Mouse (Mus musculus) CD4-positive, CD25-positive, alpha-beta regulatory T cell, adult 2 months (primary cell): ENCODE measurements around the gene Gm13769.
"Not testable (repeated sequence)": the region's sequence is repeated elsewhere in the genome, so short reads cannot be mapped to it uniquely, and the experiment has no call there.

Experiments
- DNase-seq: peaks from one replicate; pipeline ENCODE4 v3.0.0-alpha.2; 2012; ENCODE audit warnings: low read depth, low spot score

Gm13769 gene

DNA sequence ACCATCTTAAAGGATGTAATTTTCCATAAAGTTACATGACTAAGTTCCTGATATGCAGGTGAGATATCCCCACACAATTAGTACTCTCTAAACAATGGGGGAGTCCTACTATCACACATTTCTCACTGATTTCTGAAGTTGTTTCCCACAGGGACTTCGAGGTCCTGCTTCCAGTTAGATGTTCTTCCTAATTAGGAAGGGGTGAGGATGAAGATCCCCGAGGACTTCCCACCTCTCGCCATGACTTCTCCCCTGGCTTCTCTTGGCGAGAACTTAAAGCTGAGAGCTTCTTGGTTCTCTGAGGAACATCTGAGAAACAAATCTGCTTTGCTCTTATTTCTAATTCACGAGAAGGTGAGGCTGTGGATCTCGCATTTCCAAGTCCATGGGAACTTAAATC, at the start of gene Gm13769:
Gm13769 (plus strand) TSS at position 301 of the 400 bp plus-strand sequence.
- not testable (repeated sequence) for DNase-seq

GRCm38 (mm10) chr2:90292741-90293140, 29.3 kb upstream of the Gm13769 start, which contains the start of gene Olfr1272:
Olfr1272 (minus strand) TSS chr2:90292841.
- DNase-seq = no peak

GRCm38 (mm10) chr2:90346694-90347093, 24.7 kb downstream of the Gm13769 start:
- not testable (repeated sequence) for DNase-seq

DNA sequence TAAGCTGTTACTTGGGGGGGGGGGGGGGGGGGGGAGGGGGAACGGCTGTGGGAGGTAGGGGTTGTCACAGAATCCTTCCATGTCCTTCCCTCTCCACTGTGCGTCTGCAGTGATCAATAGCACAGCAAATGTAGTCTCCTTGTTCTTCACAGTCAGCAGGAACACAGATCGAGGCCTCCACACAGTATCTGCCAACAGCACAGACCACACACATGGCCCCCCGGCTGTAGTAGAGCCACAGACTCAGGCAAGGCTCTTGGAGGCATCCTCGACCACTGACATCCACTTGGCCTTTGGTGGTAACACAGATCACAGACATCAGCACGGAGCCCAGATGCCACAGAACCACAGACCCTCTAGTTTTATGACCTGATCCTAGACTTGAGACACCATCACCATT, 29.0 kb downstream of the Gm13769 start:
- not testable (repeated sequence) for DNase-seq

GRCm38 (mm10) chr2:90351540-90351939, 29.5 kb downstream of the Gm13769 start:
- DNase-seq = not testable (repeated sequence)

GRCm38 (mm10) chr2:90359229-90359628, 37.2 kb downstream of the Gm13769 start:
- DNase-seq = not testable (repeated sequence)

DNA sequence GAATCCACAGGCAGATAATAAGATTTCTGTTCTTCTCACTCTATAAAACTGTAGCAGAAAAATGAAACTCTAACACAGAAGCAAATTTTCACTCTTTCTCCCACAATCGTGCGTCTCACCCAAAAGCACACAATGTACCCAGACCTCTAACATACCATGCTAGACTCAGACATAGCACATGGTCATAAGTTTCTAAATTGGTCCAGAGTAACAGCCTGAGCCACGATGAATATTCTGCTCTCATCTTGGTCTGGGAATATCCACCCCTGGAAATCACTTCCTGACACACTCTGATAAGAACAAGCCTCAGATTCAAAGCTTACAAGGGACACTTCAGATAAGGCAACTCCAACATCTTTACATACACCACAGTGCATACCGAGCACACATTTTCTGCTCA, 38.2 kb downstream of the Gm13769 start:
- DNase-seq = not testable (repeated sequence)
